Mouse (Mus musculus) c-Kit-negative CD71-positive TER-119-positive erythroid progenitor cells, embryonic 14.5 days (primary cell): ENCODE results near the gene Ddx60.
"Not testable (repeated sequence)": the region's sequence is repeated elsewhere in the genome, so short reads cannot be mapped to it uniquely, and the experiment has no call there.

Source experiments
- DNase-seq: peaks from one replicate; pipeline ENCODE4 v3.0.0-alpha.2; 2013; ENCODE audit warnings: low read depth, low spot score

The Ddx60 gene

GRCm38 (mm10) chr8:61927777-61928494, at the start of gene Ddx60:
TSS of gene Ddx60 (plus strand) at chr8:61928087.
- no peak for DNase-seq

GRCm38 (mm10) chr8:61894062-61894461, 33.8 kb upstream of the Ddx60 start:
- no peak for DNase-seq

- DNase-seq = no peak
Observed at GRCm38 (mm10) chr8:61896742-61897141, 31.1 kb upstream of the Ddx60 start.

GRCm38 (mm10) chr8:61897402-61897801, 30.5 kb upstream of the Ddx60 start:
- DNase-seq = no peak

GRCm38 (mm10) chr8:61901028-61901717, 26.7 kb upstream of the Ddx60 start:
- no peak for DNase-seq

- no peak for DNase-seq
Observed at GRCm38 (mm10) chr8:61902521-61902920, 25.4 kb upstream of the Ddx60 start, which contains the start of gene Palld. TSS of gene Palld (minus strand) at chr8:61902690.

GRCm38 (mm10) chr8:61908303-61909215, 19.3 kb upstream of the Ddx60 start:
- no peak for DNase-seq

GRCm38 (mm10) chr8:61909313-61909712, 18.6 kb upstream of the Ddx60 start:
- DNase-seq = no peak

- DNase-seq = no peak
Observed at GRCm38 (mm10) chr8:61912817-61913216, 15.1 kb upstream of the Ddx60 start.

- no peak for DNase-seq
Observed at GRCm38 (mm10) chr8:61913957-61914356, 13.9 kb upstream of the Ddx60 start.

GRCm38 (mm10) chr8:61917287-61917686, 10.6 kb upstream of the Ddx60 start:
- DNase-seq = no peak

- no peak for DNase-seq
Observed at GRCm38 (mm10) chr8:61919145-61919788, 8.6 kb upstream of the Ddx60 start.

GRCm38 (mm10) chr8:61920389-61920788, 7.5 kb upstream of the Ddx60 start:
- DNase-seq = no peak

- no peak for DNase-seq
Observed at GRCm38 (mm10) chr8:61921454-61922054, 6.3 kb upstream of the Ddx60 start.

GRCm38 (mm10) chr8:61924518-61924917, 3.4 kb upstream of the Ddx60 start:
- no peak for DNase-seq

- DNase-seq = no peak
Observed at GRCm38 (mm10) chr8:61933243-61933642, 5.4 kb downstream of the Ddx60 start.

GRCm38 (mm10) chr8:61937576-61937975, 9.7 kb downstream of the Ddx60 start:
- no peak for DNase-seq

GRCm38 (mm10) chr8:61964591-61965375, 36.9 kb downstream of the Ddx60 start:
- DNase-seq = not testable (repeated sequence)

GRCm38 (mm10) chr8:61969581-61969980, 41.7 kb downstream of the Ddx60 start:
- no peak for DNase-seq

- DNase-seq = no peak
Observed at GRCm38 (mm10) chr8:61984941-61985340, 57.1 kb downstream of the Ddx60 start.
